Mouse (Mus musculus) liver, embryonic 13.5 days (tissue): ENCODE results near the gene Tgfbr2. TPM values are rescaled to one million over a fixed set of nuclear protein-coding genes. Genes with fewer than 3 reads are reported as not detected.
A peak's percentile ranks its signal among the peaks of the same experiment; 100 is the strongest.
"Not testable (repeated sequence)": the region's sequence is repeated elsewhere in the genome, so short reads cannot be mapped to it uniquely, and the experiment has no call there.

ENCODE experiments used
- ATAC-seq: fragments of 200-750 bp; cut with Nextera tagmentation; 2 replicates; pipeline ENCODE4 v1.8.0; 2017; ENCODE audit warnings: low read depth, mild to moderate bottlenecking, moderate number of reproducible peaks, moderate library complexity
- DNase-seq: peaks from one replicate; pipeline ENCODE4 v3.0.0; 2022
- H3K27ac ChIP-seq: fragments of 300-500 bp; sonication (generic); 2 replicates; pipeline ENCODE4 v1.5.1; 2015; ENCODE audit warnings: moderate library complexity, mild to moderate bottlenecking, inconsistent platforms
- H3K27me3 ChIP-seq: fragments of 300-500 bp; sonication (generic); 2 replicates; pipeline ENCODE4 v1.6.1; 2015; ENCODE audit warnings: mild to moderate bottlenecking, inconsistent platforms
- H3K36me3 ChIP-seq: fragments of 300-500 bp; sonication (generic); 2 replicates; pipeline ENCODE4 v1.6.1; 2015; ENCODE audit warnings: mild to moderate bottlenecking, inconsistent platforms
- H3K4me1 ChIP-seq: fragments of 300-500 bp; sonication (generic); replicated peaks from 2 replicates; pipeline ENCODE4 v1.6.1; 2015; ENCODE audit warnings: inconsistent platforms
- H3K4me2 ChIP-seq: fragments of 300-500 bp; sonication (generic); 2 replicates; pipeline ENCODE4 v1.6.1; 2015; ENCODE audit warnings: inconsistent platforms, mild to moderate bottlenecking, moderate library complexity
- H3K4me3 ChIP-seq: fragments of 300-500 bp; sonication (generic); replicated peaks from 2 replicates; pipeline ENCODE4 v1.5.1; 2015; ENCODE audit warnings: mild to moderate bottlenecking, inconsistent platforms
- H3K9ac ChIP-seq: fragments of 300-500 bp; sonication (generic); 2 replicates; pipeline ENCODE4 v1.6.1; 2015; ENCODE audit warnings: mild to moderate bottlenecking, inconsistent platforms
- H3K9me3 ChIP-seq: fragments of 300-500 bp; sonication (generic); replicated peaks from 2 replicates; pipeline ENCODE4 v1.6.1; 2016; ENCODE audit warnings: inconsistent platforms
- WGBS: fragments of 180-500 bp; shearing (Covaris S2); methylation state at CpG from one replicate; pipeline ENCODE4 v1.1.7; 2015; ENCODE audit not compliant: insufficient replicate concordance; 5-methylcytosine and 5-hydroxymethylcytosine counted together
- polyA plus RNA-seq: library from polyadenylated mRNA; unstranded; fragments of >200 nt; fragmentation: Nextera tagmentation; extraction: Ambion mirVana; gene quantifications from 2 replicates; pipeline ENCODE4 v1.2.1, GENCODE M21; 2015

Gene Tgfbr2
- polyA plus RNA-seq, 1 experiment from 2014 or later, result 4.0 TPM

DNA sequence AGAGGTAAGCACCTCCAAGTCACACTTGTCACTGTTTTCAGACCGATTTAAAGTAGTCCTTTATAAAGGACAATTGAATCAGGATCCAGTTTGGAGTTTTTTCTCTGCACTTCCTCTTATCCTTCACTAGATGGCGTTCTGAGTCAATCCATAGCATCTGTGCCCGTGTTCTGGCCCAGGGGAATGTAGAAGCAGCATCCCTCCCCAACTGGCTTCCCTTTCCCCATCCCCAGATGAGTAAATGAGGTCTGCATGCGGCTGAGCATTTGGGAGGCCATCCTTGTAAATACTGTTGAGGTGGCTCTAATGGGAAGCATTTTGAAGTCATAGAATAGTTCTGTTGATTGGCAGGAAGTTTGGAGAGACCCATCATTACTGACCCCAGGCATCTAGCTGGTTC lies 114.5 kb downstream of the Tgfbr2 start:
- Histone ChIP-seq H3K36me3 (no peaks in the 10 kb centered on the region), H3K9me3 (no peaks in the 10 kb centered on the region), H3K27ac (no peak overlapping the region), H3K4me2 (no peak overlapping the region), H3K4me3 (no peak overlapping the region), H3K9ac (no peak overlapping the region), H3K27me3 (no peaks in the 10 kb centered on the region), H3K4me1 (no peaks in the 10 kb centered on the region)
- DNase-seq, result no peak
- ATAC-seq, result no peak
- 1% methylated on average over 4 of the region's 4 CpGs for whole genome bisulfite sequencing

DNA sequence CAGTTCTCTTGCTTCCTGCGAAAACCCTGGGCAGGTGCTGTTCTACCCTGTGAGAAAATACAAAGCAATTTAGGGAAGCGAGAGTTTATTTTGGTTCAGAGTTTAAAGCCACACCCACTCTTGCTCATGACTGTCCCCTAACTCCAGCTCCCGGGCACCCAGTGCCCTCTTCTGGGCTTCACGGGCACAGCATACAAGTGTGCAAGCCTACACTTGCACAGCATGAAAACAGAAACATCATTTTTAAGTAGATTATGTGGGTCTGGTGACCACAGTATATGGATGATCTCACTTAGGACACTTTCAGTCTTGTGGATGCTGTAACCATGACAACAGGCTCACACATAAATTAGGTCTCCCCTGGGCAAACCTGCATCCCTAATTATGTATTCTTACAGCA lies 116.0 kb downstream of the Tgfbr2 start:
- Histone ChIP-seq H3K4me1 (no peaks in the 10 kb centered on the region), H3K9me3 (no peaks in the 10 kb centered on the region), H3K4me3 (no peak overlapping the region), H3K27me3 (no peaks in the 10 kb centered on the region), H3K36me3 (no peaks in the 10 kb centered on the region), H3K9ac (no peak overlapping the region), H3K4me2 (no peak overlapping the region), H3K27ac (no peak overlapping the region)
- WGBS, result 33% methylated on average over 4 of the region's 4 CpGs
- DNase-seq (no peak), ATAC-seq (no peak)

DNA sequence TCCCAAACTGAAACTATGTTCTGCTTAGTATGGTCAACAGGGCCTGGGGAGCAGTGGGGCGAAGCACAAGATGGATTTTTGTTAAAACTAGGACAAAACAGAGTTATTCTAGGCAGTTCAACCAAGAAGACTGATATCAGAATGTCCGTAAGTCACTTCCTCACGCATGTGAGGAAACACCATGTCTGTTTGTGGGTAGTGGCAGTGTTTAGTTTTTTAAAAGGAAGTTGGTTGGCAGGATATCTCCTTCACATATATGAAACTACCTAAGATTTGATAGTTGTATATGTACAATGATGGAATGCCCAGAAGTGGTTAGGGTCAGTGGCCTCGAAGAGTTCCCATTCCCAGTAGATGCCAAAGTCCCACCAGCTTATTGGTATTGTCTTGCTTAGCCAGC lies 116.7 kb downstream of the Tgfbr2 start:
- WGBS, result 38% methylated on average over 4 of the region's 4 CpGs

DNA sequence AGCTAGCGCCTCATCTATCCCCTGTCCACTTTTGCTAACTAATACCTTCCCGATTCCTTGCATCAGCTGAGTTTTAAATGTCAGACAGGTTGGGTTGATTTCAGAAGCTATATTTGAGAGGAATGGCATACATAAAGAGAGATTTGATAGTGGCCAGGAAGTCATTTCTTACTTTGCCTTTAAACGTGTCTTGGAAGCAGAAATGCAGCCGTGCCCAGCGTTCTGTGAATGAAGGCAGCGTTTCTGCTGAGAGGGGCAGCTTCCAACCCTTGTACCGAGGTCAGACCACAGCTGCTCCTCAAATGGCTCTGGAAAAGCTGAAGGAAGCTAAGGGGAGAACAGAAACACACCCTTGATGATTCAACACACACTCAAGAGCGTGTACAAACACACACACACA lies 121.2 kb downstream of the Tgfbr2 start:
- no peak overlapping the region for H3K9ac ChIP-seq
- no peaks in the 10 kb centered on the region for H3K27me3 ChIP-seq
- H3K36me3 ChIP-seq, result no peaks in the 10 kb centered on the region
- no peak overlapping the region for H3K4me2 ChIP-seq
- no peak overlapping the region for H3K27ac ChIP-seq
- WGBS, result 73% methylated on average over 8 of the region's 8 CpGs
- H3K4me1 ChIP-seq, result no peaks in the 10 kb centered on the region
- H3K4me3 ChIP-seq, result no peak overlapping the region
- DNase-seq (no peak), ATAC-seq (no peak)
- no peaks in the 10 kb centered on the region for H3K9me3 ChIP-seq

More for the DNA sequence above, 116.7 kb downstream of the Tgfbr2 start:
- ATAC-seq (no peak), DNase-seq (no peak)
- Histone ChIP-seq H3K4me2 (no peak overlapping the region), H3K9me3 (no peaks in the 10 kb centered on the region), H3K36me3 (no peaks in the 10 kb centered on the region), H3K4me1 (no peaks in the 10 kb centered on the region), H3K27ac (no peak overlapping the region), H3K27me3 (no peaks in the 10 kb centered on the region), H3K4me3 (no peak overlapping the region), H3K9ac (no peak overlapping the region)

DNA sequence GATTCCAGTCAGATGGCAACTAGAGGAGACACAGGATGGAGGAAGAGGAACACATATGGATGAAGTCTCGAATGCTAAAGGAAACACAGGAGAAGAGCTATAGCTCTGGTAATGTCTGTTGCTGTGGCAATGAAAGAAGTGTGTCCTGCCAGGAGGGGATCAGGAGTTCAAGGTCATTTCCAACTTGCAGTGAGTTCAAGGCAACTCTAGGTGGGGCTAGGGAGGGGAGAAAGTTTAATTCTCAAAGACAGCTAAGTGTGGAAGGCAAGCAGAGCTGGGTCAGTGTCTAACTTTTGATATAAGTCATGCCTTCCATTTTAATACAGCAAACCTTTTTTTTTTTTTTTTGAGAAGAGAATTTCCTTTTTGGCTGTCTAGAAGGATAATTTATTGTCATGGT lies 125.2 kb downstream of the Tgfbr2 start:
- no peak overlapping the region for H3K27ac ChIP-seq
- H3K4me3 ChIP-seq, result no peak overlapping the region
- no peaks in the 10 kb centered on the region for H3K9me3 ChIP-seq
- H3K27me3 ChIP-seq, result no peaks in the 10 kb centered on the region
- H3K4me1 ChIP-seq, result no peaks in the 10 kb centered on the region
- WGBS, result 37% methylated on average over 1 of the region's 1 CpGs
- ATAC-seq (no peak), DNase-seq (no peak)
- no peaks in the 10 kb centered on the region for H3K36me3 ChIP-seq
- H3K9ac ChIP-seq, result no peak overlapping the region
- H3K4me2 ChIP-seq, result no peak overlapping the region

DNA sequence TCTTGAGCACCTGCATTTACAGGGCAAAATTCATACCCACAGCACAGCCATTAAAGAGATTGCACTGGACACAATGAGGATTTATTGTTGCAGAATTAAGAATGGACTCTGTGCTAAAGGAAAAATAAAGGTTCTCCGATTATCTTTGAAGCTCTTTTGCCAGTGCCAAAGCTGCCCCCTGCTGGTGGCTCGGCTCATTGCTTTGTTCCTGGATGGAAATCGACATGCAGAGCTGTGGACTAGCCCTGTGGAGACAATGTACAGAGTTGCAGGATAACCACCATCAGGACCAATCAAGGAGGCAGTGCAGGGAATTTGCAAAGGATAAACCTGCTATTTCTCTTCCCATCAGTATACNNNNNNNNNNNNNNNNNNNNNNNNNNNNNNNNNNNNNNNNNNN lies 133.4 kb downstream of the Tgfbr2 start:
- no peaks in the 10 kb centered on the region for H3K9me3 ChIP-seq
- DNase-seq (peak; percentile 28), ATAC-seq (no peak)
- H3K4me3 ChIP-seq, result no peak overlapping the region
- H3K27ac ChIP-seq, result no peak overlapping the region
- WGBS, result 11% methylated on average over 3 of the region's 3 CpGs
- H3K4me1 ChIP-seq, result no peaks in the 10 kb centered on the region
- no peak overlapping the region for H3K4me2 ChIP-seq
- H3K36me3 ChIP-seq, result no peaks in the 10 kb centered on the region
- no peak overlapping the region for H3K9ac ChIP-seq
- no peaks in the 10 kb centered on the region for H3K27me3 ChIP-seq

DNA sequence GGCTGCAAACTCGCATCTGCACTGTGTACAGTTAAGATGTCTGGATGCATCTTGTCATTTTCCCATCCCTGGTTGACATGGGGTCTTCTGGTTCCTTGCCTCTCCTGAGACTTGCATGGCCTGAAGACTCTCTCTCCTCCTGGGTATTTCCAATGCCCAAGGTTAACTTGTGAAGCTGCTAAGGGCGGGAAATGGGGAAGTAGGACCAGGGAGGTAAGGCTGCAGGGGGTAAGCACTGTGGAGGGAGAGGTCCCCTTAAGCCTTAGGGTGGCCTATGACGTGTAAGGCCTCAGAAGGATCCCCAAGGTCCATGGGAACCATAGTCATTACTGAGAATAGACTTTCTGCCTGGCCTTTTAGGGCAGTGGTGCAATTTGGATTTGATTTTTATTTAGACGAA lies 133.8 kb downstream of the Tgfbr2 start:
- H3K9me3 ChIP-seq, result no peaks in the 10 kb centered on the region
- DNase-seq, result no peak
- no peaks in the 10 kb centered on the region for H3K27me3 ChIP-seq
- H3K4me3 ChIP-seq, result no peak overlapping the region
- no peak overlapping the region for H3K4me2 ChIP-seq
- H3K36me3 ChIP-seq, result no peaks in the 10 kb centered on the region
- H3K4me1 ChIP-seq, result no peaks in the 10 kb centered on the region
- no peak for ATAC-seq
- H3K27ac ChIP-seq, result no peak overlapping the region
- H3K9ac ChIP-seq, result no peak overlapping the region
- 47% methylated on average over 4 of the region's 4 CpGs for WGBS

DNA sequence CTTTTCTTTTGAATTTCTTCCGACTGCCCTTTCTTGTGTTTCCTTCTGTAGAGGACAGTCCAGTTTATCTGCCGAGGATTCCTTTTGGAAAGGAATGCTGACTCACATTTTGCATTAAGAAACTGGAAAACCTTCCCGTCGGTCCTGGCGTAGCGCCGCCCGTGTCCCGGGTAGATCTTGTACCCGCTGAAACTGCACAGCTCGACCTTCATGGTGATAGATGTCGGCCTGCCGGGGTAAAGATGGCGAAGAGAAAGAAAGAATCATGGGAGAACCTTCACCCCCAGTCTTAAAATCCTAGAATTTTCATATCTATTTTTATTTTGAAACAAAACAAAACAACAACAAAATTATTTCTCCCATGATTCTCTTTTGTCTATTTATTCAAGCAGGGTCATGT lies 134.3 kb downstream of the Tgfbr2 start:
- H3K36me3 ChIP-seq, H3K27ac ChIP-seq, H3K9me3 ChIP-seq, H3K4me2 ChIP-seq, DNase-seq, H3K9ac ChIP-seq, ATAC-seq, H3K4me1 ChIP-seq, H3K27me3 ChIP-seq, H3K4me3 ChIP-seq: not testable (repeated sequence)
- WGBS, result 78% methylated on average over 14 of the region's 14 CpGs

DNA sequence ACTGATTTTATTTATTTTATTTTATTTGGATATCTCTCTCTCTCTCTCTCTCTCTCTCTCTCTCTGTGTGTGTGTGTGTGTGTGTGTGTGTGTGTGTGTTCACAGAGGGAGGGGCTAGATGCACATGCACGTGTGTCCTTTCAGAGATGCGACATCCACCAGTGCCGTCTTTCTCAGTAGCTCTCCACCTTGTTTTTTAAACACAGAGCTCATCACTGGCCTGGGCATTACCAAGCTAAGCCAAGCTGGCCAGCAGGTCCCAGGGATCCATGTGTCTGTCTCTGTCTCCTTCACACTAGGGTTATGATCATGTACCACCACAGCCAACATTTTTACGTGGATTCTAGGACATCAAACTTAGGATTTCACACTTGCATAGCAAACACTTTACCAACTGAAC lies 135.2 kb downstream of the Tgfbr2 start:
- no peaks in the 10 kb centered on the region for H3K4me1 ChIP-seq
- DNase-seq, result no peak
- ATAC-seq, result no peak
- no peaks in the 10 kb centered on the region for H3K9me3 ChIP-seq
- H3K27ac ChIP-seq, result no peak overlapping the region
- H3K36me3 ChIP-seq, result no peaks in the 10 kb centered on the region
- H3K4me3 ChIP-seq, result no peak overlapping the region
- 67% methylated on average over 4 of the region's 4 CpGs for WGBS
- H3K27me3 ChIP-seq, result no peaks in the 10 kb centered on the region
- H3K9ac ChIP-seq, result no peak overlapping the region
- H3K4me2 ChIP-seq, result no peak overlapping the region

DNA sequence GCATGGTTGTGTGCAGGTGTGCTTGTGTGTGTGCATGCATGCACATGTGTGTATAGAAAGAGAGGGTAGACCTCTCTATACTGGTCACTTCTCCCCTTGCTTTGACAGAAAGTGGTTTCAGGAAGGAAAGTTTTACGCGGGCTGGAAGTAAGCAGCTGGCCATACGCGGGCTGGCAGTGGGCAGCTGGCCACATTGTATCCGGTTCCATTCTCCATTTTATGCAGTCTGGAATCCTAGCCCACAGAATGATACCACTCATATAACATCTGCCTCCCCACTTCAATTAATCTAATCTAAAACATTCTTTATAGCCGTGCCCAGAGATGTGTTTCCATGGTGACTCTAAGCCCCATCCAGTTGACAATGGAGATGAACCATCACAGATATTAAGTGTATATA lies 136.9 kb downstream of the Tgfbr2 start:
- Histone ChIP-seq H3K27ac (no peak overlapping the region), H3K4me2 (no peak overlapping the region), H3K9ac (no peak overlapping the region), H3K4me3 (no peak overlapping the region), H3K4me1 (no peaks in the 10 kb centered on the region), H3K9me3 (no peaks in the 10 kb centered on the region), H3K36me3 (no peaks in the 10 kb centered on the region), H3K27me3 (no peaks in the 10 kb centered on the region)
- ATAC-seq, result no peak
- no peak for DNase-seq
- WGBS, result 85% methylated on average over 6 of the region's 6 CpGs
